Mouse (Mus musculus) frontal cortex, adult (tissue): ENCODE measurements around the gene Atg16l1.
A peak's percentile ranks its signal among the peaks of the same experiment; 100 is the strongest.

Experiments used
- ATAC-seq: cut with Nextera tagmentation; 2 replicates; pipeline ENCODE4 v1.9.2; 2017; ENCODE audit warnings: mild to moderate bottlenecking, moderate library complexity, mixed read lengths; ENCODE audit not compliant: low TSS enrichment

The Atg16l1 gene

GRCm38 (mm10) chr1:87755641-87756470 is at the start of gene Atg16l1:
Gene Atg16l1 (plus strand): TSS chr1:87755870.
- ATAC-seq: peak; percentile 100

DNA sequence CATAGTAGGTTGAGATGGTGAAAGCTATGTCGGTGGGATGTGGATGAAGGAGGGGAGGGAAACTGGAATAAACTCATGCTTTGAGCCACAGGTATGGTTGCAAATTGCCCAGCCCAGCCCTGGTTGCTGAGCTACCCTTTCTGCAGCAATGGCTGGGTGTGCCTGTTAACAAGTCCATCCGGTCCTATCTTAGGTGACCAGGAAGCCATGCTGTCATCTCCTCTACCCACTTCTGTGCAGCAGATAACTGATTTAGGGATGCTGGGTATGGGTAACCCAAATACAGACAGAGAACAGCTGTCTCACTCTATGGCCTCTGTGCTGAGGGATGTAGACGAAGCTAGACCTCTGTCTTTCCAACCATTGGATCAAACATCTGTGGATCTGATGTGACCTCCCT is 49.3 kb upstream of the Atg16l1 start:
- no peak for ATAC-seq

DNA sequence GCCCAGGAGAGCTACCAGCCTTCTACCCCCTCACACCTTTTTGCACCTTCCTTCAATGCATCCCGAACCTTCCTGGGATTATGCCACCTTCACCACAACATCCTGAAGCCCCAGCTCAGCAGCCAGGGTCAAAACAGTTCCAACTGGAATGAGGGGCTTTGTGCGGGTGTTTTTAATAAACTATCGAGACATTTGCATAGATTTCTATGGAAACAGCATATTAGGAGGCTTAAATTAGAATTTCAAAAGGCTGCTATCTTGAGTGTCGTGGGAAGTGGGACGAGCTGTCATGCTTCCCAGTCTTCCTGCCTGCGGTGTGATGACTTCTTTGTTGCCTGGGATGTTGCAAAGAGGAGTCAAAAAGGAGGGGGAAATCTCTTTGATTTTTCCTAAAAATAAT is 46.6 kb upstream of the Atg16l1 start:
- peak; percentile 87 for ATAC-seq

DNA sequence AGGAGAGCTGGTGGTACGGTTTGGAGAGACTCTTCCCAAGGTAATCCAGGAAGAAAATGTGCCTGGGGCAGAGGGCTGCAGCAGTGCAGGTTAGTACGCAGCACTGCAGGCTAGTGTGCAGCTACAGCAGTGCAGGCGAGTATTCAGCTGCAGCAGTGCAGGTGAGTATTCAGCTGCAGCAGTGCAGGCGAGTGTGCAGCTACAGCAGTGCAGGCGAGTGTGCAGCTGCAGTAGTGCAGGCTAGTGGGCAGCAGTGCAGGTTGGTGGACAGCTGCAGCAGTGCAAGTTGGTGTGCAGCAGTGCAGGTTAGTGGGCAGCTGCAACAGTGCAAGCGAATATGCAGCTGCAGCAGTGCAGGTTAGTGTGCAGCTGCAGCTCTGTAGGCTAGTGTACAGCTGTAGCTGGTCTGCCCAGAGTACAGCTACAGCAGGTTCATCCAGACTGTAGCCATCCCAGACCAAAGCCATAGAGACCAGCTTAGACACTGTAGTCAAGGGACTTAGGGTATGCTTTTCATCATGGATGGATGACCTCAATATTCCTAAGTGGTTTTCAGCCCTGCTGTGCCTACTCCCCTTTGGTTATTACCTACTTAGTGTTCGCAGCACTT is 45.9 kb upstream of the Atg16l1 start:
- no peak; the same call in 1 of the 2 replicates for ATAC-seq

DNA sequence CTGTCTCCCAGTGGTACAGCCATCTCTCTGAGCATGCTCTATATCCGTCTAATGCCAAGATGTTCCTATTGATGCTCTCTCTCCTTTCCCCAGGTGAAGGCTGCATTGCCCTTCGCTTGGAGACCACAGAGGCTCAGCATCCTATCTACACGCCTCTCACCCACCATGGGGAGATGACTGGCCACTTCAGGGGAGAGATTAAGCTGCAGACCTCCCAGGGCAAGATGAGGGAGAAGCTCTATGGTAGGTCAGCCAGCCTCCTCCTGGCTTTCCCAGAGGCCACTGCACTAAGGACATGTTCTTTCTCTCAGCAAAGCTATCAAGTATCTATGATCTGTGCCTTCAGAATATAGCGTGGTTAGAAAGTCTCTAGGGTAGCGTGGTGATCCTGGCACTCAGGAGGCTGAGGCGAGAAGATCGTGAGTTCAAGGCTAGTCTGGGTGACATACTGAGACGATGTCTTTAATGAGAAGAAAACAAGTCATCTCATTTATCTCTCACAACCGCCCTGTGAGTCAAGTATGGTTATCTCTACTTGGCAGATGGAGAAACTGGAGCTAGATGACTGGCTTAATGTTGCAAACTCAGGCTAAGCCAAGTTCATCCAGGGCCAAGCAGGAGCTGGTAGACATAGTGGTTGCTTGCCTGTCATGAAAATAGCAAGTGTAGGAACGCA is 43.6 kb upstream of the Atg16l1 start:
- no peak for ATAC-seq

- no peak for ATAC-seq
Measured at GRCm38 (mm10) chr1:87712614-87712971, 43.1 kb upstream of the Atg16l1 start.

- peak; percentile 93 for ATAC-seq
Measured at GRCm38 (mm10) chr1:87721382-87721781, 34.3 kb upstream of the Atg16l1 start.

DNA sequence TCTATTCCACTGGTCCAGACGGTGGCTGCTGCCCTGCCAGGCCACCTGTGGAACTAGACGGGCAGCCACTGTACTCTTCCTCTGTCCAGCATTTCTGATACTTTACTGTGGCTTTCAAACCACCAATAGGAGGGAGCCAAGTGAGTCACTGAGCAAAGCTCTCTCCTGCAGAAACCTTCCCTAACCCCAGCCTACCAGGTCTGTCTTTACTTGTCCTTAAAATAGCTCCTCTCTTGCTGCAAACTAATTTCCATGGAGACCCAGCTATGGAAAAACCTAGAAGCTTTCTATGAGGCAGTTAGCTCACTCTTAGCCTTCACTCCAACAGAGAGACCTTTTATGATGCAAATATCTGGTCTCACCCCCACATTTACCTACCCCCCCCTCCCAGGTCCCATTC is 33.6 kb upstream of the Atg16l1 start:
- ATAC-seq: no peak

DNA sequence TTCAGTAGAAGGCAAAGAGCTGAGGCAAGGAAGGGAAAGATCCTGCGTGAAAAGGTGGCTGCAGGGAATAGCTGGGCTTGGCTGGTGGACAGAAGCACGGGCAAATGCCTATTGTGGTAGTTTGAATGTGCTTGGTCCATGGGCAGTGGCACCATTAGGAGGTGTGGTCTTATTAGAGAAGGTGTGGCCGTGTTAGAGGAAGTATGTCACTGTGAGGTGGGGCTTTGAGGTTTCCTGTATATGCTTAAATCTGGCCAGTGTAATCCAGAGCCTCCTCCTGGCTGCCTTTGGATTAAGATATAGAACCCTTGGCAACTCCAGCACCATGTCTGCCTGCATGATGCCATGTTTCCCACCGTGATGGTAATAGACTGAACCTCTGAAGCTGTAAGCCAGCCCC is 32.3 kb upstream of the Atg16l1 start:
- no peak for ATAC-seq

DNA sequence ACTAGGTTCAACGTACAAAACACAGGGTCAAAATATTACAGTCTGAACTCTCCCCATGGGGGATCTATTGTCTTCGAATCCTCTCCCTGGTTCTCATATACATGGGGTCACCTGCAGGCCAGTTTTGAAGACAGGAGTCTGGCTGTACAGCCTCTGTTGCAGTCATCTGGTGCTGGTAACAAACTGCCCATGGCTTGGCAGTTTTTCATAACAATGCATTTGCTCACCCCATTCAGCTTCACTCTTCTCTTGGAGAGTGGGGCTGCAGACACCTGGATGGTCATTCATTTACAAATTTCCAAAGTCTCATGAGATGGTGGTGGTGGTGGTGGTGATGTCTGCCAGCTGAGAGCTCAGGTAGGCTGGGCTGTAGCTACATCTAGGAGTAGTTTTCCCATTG is 26.6 kb upstream of the Atg16l1 start:
- no peak for ATAC-seq

- no peak for ATAC-seq
Measured at GRCm38 (mm10) chr1:87729850-87730249, 25.8 kb upstream of the Atg16l1 start.

- ATAC-seq: no peak
Measured at GRCm38 (mm10) chr1:87730271-87730670, 25.4 kb upstream of the Atg16l1 start.

- peak; percentile 81 for ATAC-seq
Measured at GRCm38 (mm10) chr1:87733212-87733611, 22.5 kb upstream of the Atg16l1 start.

GRCm38 (mm10) chr1:87734153-87734552 is 21.5 kb upstream of the Atg16l1 start:
- ATAC-seq: no peak; the same call in 1 of the 2 replicates

- peak; percentile 89 for ATAC-seq
Measured at GRCm38 (mm10) chr1:87740584-87741290, 14.9 kb upstream of the Atg16l1 start.

DNA sequence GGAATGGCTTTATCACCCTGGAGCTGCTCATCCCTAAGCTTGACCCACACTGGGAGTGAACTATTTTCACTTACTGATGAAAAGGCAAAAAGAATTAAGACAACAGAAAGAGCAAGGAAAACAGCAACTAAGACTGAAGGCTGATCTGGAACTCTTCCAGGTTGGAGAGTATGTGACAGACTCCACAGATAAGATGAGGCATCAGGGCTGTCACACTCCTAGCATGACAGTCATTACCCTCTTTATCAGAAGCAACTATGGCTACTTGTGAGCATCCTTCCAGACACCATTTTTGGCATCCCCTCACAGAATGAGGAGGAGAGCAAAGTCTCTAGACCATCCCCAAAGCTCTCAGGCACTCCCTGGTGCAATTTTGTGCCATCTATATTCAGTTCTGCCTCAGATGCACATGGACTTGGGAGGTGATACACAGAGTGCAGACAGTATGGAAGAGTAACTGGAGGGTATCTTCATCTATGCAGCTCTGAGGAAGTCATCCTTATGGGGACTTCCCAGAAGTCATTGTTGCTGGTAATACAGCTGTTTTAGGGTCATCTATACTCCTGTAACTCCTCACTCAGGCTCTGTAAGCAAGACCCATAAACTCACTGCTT is 6.2 kb upstream of the Atg16l1 start:
- ATAC-seq: no peak

DNA sequence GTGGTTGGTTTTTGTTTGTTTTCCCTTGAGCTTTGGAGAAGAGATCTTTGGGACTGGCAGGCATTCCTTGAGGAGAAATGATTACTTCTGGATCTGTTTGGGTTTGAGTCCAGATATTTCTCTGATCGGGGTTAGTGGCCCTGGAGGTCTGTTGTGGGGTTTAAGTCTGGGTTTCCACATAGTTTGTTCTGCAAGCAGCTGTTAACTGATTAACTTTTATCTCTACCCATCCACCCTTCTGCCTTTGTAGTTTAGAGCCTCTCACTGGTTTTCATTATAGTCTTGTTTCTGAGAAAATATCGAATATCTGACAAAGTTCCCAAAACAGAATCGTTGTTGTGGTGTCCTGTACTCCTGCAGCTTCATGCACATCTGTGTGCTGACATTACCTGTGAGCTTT is 8.2 kb downstream of the Atg16l1 start:
- no peak for ATAC-seq

- ATAC-seq: no peak
Measured at GRCm38 (mm10) chr1:87765741-87766140, 10.1 kb downstream of the Atg16l1 start.

GRCm38 (mm10) chr1:87766233-87766632 is 10.6 kb downstream of the Atg16l1 start:
- no peak for ATAC-seq

- ATAC-seq: no peak
Measured at GRCm38 (mm10) chr1:87769263-87769662, 13.6 kb downstream of the Atg16l1 start.

GRCm38 (mm10) chr1:87770486-87770885 is 14.8 kb downstream of the Atg16l1 start:
- no peak for ATAC-seq

GRCm38 (mm10) chr1:87771724-87772123 is 16.1 kb downstream of the Atg16l1 start:
- ATAC-seq: no peak
